Mouse (Mus musculus) ovary, adult 18-20 months (tissue): ENCODE measurements around the gene Coro2a.
"Not testable (repeated sequence)": the region's sequence is repeated elsewhere in the genome, so short reads cannot be mapped to it uniquely, and the experiment has no call there.

Experiments
- DNase-seq: peaks from one replicate; pipeline ENCODE4 v3.0.0; 2022; ENCODE audit warnings: low spot score, mixed read lengths

Coro2a gene

GRCm38 (mm10) chr4:46584536-46584935, 17.5 kb downstream of the Coro2a start:
- not testable (repeated sequence) for DNase-seq

GRCm38 (mm10) chr4:46584084-46584483, 17.9 kb downstream of the Coro2a start:
- DNase-seq: not testable (repeated sequence)

GRCm38 (mm10) chr4:46582024-46582423, 20.0 kb downstream of the Coro2a start:
- DNase-seq: not testable (repeated sequence)

- DNase-seq: not testable (repeated sequence)
These were observed 20.4 kb downstream of the Coro2a start for GRCm38 (mm10) chr4:46581577-46581976.

- DNase-seq: not testable (repeated sequence)
These were observed 21.2 kb downstream of the Coro2a start for GRCm38 (mm10) chr4:46580799-46581243.

- not testable (repeated sequence) for DNase-seq
These were observed 23.1 kb downstream of the Coro2a start for GRCm38 (mm10) chr4:46578796-46579346.

- DNase-seq: no peak
These were observed 23.8 kb downstream of the Coro2a start for GRCm38 (mm10) chr4:46578228-46578627.

GRCm38 (mm10) chr4:46575509-46576284, 26.3 kb downstream of the Coro2a start:
- not testable (repeated sequence) for DNase-seq

GRCm38 (mm10) chr4:46574841-46575240, 27.2 kb downstream of the Coro2a start:
- DNase-seq: no peak

- peak; percentile 38 for DNase-seq
These were observed 27.8 kb downstream of the Coro2a start for GRCm38 (mm10) chr4:46574024-46574753.

GRCm38 (mm10) chr4:46572616-46573015, 29.4 kb downstream of the Coro2a start:
- DNase-seq: no peak

- no peak for DNase-seq
These were observed 30.3 kb downstream of the Coro2a start for GRCm38 (mm10) chr4:46571744-46572143.

GRCm38 (mm10) chr4:46569671-46570070, 32.3 kb downstream of the Coro2a start:
- DNase-seq: no peak

- DNase-seq: no peak
These were observed 33.8 kb downstream of the Coro2a start for GRCm38 (mm10) chr4:46568169-46568568.

- no peak for DNase-seq
These were observed 34.9 kb downstream of the Coro2a start for GRCm38 (mm10) chr4:46566931-46567671.

- no peak for DNase-seq
These were observed 36.5 kb downstream of the Coro2a start for GRCm38 (mm10) chr4:46565393-46565955.

- DNase-seq: no peak
These were observed 37.8 kb downstream of the Coro2a start for GRCm38 (mm10) chr4:46564247-46564646.

- peak; percentile 29 for DNase-seq
These were observed 38.2 kb downstream of the Coro2a start for GRCm38 (mm10) chr4:46563847-46564246.

GRCm38 (mm10) chr4:46562841-46563240, 39.2 kb downstream of the Coro2a start:
- no peak for DNase-seq

GRCm38 (mm10) chr4:46562037-46562436, 40.0 kb downstream of the Coro2a start:
- no peak for DNase-seq

GRCm38 (mm10) chr4:46560069-46560705, 41.8 kb downstream of the Coro2a start:
- no peak for DNase-seq
